Mouse (Mus musculus) embryonic fibroblast, embryonic 13.5 days (primary cell): ENCODE results near the gene Arhgap24. TPM values are rescaled to one million over a fixed set of nuclear protein-coding genes. Genes with fewer than 3 reads are reported as not detected.

Experiments
- H3K27ac ChIP-seq: 2 replicates; pipeline ENCODE4 v1.5.1; 2012; ENCODE audit warnings: low read length, control low read depth, inconsistent platforms; ENCODE audit not compliant: insufficient read depth
- H3K4me1 ChIP-seq: 2 replicates; pipeline ENCODE4 v1.6.1; 2011; ENCODE audit warnings: low read length; ENCODE audit not compliant: control insufficient read depth, insufficient read depth
- H3K4me3 ChIP-seq: 2 replicates; pipeline ENCODE4 v1.5.1; 2011; ENCODE audit warnings: mild to moderate bottlenecking, control low read depth, low read length; ENCODE audit not compliant: insufficient read depth
- CTCF ChIP-seq: IDR thresholded peaks from 2 replicates; pipeline ENCODE4 v1.5.1; 2011; ENCODE audit warnings: mild to moderate bottlenecking, control low read depth, low read length, moderate library complexity, borderline replicate concordance; ENCODE audit not compliant: insufficient read depth
- POLR2A ChIP-seq: IDR thresholded peaks from 2 replicates; pipeline ENCODE4 v1.6.1; 2011; ENCODE audit warnings: low read depth, mild to moderate bottlenecking, control low read depth, low read length, moderate library complexity
- polyA plus RNA-seq: library from polyadenylated mRNA; stranded (reverse); fragments of >200 nt; gene quantifications from 2 replicates; pipeline ENCODE4 v1.2.4, GENCODE M21; 2011; ENCODE audit warnings: low read depth; ENCODE audit not compliant: missing spikeins, insufficient read length

Gene Arhgap24
- polyA plus RNA-seq, 1 experiment, result 27.1 TPM

DNA sequence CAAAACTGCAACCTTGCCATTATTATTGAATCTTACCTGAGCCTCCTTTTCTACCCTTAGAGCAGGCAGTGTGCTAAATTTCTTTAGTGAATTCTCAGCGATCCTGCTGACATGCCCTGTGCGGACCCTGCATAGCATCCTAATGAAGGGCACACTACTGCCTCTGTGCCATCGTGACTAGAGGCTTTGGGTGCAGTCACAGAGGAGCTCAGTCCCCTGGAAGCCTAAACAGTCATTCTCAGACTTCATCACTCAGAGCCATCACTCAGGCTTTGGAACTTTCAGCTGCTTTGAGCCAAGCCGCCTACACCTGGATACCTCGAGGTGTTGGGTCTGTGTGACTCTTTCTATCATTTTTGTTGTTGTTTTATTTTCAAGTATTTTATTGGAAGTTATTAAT lies 269.5 kb downstream of the Arhgap24 start:
- H3K4me3 ChIP-seq, result no peak overlapping the region
- no peak overlapping the region for H3K27ac ChIP-seq
- TF ChIP-seq CTCF (no peak), POLR2A (no peak)
- peaks cover 3% of the 10 kb centered on the region for H3K4me1 ChIP-seq

DNA sequence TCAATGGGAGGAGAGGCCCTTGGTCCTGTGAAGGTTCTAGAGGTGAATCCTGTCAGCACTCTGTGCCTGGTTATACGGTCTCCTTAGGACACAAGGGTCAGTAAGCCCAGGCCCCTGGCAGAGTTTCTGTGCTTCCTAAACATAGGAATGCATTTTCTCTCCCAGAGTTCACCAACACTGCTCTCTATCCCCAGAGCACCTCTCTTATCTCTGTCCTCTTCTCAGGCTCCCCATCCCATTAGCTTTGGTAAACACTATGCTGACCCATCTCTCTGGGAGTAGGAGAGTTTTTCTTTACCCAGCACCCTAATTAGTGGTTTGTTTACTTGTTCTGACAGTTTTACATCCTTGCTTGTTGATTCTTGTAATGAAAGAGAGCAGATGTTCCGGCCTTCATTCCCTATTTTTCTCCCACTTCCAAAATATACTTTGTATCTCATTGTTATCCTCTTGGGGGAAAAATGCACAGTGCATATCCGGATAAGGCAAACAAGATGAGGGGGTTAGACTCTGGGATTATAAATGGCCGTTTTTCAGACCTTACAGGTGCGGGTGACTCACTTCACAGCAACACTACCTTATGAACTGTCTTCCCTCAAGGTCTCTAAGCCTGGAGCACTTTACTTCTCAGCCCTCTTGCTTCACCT lies 270.6 kb downstream of the Arhgap24 start:
- Histone ChIP-seq H3K27ac (no peak overlapping the region), H3K4me1 (peaks cover 3% of the 10 kb centered on the region), H3K4me3 (no peak overlapping the region)
- TF ChIP-seq CTCF (no peak), POLR2A (no peak)

DNA sequence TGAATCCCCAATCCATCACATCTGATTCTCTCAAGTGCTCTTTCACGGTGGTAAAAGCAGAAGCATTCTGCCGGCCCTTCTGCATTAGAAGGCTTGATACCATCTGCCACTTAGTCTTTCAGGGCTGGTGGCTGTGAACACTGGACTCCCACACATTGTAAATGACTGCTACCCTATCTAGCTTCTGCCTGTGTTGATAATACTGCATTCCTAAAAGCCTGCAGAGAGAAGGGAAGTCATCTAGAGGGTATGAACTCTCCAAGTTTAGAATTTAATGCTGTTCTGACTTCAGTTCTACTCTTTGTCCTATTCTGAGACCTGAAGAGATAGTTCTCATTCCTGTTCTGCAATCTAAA lies 271.1 kb downstream of the Arhgap24 start:
- H3K4me1 ChIP-seq, result peaks cover 3% of the 10 kb centered on the region
- no peak overlapping the region for H3K27ac ChIP-seq
- TF ChIP-seq CTCF (no peak), POLR2A (no peak)
- no peak overlapping the region for H3K4me3 ChIP-seq

DNA sequence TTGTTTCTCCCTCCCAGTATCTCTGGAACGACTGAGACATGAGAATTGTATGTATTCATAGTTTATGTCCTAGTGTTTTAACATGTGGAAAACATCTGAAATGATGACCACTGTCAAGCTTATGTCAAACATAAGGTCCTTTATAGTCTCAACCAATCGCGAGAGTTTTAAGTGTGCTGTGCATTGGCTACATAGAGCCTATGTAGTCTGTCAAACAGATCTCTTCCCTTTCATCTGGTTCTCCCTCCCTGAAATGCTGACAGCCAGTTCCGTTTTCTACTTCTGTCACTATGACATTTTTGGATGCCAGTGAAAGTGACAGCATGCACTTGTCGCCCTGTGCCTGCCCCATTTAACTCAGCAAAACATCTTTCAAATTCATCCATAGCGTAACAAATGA lies 275.8 kb downstream of the Arhgap24 start:
- no peak overlapping the region; the same call in none of the 2 replicates for H3K27ac ChIP-seq
- H3K4me3 ChIP-seq, result no peak overlapping the region
- TF ChIP-seq CTCF (no peak), POLR2A (no peak)
- peaks cover 1% of the 10 kb centered on the region for H3K4me1 ChIP-seq

DNA sequence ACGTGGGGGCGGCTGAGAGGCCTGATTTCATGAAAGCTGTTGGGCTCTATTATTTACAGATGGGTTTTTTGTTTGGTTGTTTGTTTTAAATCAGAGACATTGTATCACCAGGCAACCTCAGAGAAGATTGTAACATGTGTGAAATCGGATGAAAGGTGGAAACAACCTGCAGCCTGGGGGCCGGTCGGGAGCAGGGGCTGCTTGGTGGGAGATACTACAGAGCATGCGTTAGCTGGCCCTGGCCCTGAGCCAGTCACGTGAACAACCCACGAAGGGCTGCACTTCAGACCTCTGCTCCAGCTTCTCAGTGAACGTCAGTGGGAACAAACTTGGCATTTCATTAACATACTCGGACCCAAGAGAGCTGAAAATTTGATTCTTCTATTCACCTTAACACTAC lies 284.5 kb downstream of the Arhgap24 start:
- TF ChIP-seq POLR2A (no peak), CTCF (no peak)

DNA sequence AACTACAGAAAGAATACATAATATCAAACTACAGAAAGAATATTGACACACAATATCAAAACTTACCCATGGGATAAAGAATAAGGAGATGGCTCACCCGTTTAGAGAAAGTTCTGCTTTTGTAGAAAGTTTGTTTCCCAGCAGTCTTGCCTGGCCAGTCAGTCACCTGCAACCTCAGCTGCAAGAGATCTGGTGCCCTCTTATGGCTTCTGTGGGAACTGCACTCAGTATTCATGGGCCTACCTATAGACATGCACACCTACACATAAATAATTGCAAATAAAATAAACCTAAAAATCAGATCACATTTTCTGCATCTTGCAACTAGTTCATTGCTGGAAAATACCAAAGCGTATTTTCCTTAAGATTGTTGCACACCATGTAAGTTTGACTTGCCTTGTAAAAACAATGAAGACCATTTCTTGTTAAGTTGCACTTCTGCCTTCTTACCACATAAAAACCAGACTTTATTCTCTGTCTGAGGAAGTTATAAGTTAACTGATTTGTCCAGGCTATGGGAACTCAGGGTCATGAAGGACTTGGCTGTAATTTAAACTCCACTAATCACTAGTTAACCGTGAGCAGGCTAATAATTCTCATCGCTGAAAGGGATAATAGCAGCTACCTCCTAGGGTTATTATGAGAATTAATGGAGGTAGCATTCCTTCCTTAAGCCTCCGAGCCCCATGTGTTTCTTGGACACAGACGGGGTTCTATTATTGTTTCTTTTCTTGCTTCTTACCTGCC lies 285.3 kb downstream of the Arhgap24 start:
- H3K4me1 ChIP-seq, result peaks cover 7% of the 10 kb centered on the region; the same call in 1 of the 2 replicates
- H3K27ac ChIP-seq, result no peak overlapping the region
- TF ChIP-seq POLR2A, result no peak
- TF ChIP-seq CTCF, result peak; percentile 35; the same call in 1 of the 2 replicates
- no peak overlapping the region for H3K4me3 ChIP-seq

More for the DNA sequence above, 284.5 kb downstream of the Arhgap24 start:
- H3K27ac ChIP-seq, result no peak overlapping the region
- no peak overlapping the region for H3K4me3 ChIP-seq
- peaks cover 7% of the 10 kb centered on the region; the same call in 1 of the 2 replicates for H3K4me1 ChIP-seq

DNA sequence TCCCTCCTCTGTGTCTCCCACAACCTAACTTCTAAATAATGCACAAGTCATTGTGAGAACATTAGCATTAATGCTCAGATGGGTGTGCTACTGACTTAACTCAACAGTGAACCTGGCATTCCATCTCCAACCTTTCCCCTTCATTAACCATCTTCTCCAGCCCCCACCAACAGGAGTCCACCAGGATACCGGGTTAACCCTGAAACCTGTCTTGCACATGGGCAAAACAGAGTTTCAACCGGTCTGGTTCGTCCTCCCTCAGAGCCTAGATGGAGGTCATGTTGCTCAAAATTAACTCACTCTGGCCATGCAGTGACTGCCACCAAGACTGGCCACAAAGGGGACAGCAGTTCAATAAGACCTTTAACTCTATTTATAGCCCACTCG lies 285.9 kb downstream of the Arhgap24 start:
- no peak overlapping the region for H3K27ac ChIP-seq

DNA sequence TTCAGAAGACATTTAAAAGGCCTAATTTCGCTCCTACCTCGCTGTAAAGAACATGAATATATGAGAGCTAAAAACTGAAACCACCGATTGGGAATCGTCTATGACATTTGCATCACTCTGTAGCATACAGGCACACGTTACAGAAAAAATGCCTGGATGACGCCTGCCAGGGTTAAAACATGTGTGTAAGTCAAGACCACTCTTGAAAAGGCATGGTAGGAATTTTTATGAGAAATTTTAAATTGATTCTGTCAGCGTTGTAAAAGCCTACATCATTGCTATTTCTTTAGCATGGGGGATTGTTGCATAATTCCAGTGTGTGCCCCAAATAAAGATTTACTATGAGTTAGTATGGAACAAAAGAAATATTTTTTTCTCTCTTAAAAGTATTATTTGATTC lies 286.6 kb downstream of the Arhgap24 start:
- TF ChIP-seq POLR2A, result no peak
- no peak for TF ChIP-seq CTCF
- H3K4me3 ChIP-seq, result no peak overlapping the region
- H3K4me1 ChIP-seq, result peaks cover 7% of the 10 kb centered on the region; the same call in 1 of the 2 replicates
- 0 out of 2 replicates have a peak overlapping the region, but pooled peaks have one; percentile 0 for H3K27ac ChIP-seq

More for the DNA sequence above, 285.9 kb downstream of the Arhgap24 start:
- TF ChIP-seq CTCF, result no peak
- peaks cover 7% of the 10 kb centered on the region; the same call in 1 of the 2 replicates for H3K4me1 ChIP-seq
- no peak overlapping the region for H3K4me3 ChIP-seq

DNA sequence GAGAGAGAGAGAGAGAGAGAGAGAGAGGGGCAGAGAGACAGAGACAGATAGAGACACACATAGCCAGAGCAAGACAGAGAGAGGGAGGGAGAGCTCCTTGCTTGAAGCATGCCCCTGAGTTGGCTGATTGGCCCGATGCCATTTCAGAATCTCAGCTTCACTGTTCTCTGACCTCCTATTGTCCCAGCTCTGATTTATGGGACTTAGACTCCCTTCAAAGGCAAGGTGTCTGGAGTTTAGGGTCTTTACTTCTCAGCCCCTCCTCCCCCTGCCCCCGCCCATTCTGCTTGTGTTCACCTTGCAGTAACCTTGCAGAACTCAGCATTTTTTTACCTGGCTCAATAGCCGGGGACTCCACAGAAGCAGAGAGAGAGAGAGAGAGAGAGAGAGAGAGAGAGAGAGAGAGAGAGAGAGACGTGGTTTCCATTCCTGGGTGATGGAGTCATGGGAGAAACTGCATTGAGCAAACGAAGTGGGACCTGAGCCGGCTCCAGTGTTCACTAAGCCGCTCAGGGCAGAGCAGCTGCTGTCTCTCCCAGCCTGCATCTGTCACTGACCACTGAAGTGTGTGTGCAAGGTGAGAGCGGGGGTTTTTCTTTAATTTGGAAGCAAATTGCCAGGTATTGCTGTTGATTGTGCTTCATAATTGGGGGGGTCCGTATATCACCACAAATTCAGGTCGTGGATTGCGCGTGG lies 287.3 kb downstream of the Arhgap24 start:
- TF ChIP-seq CTCF (no peak), POLR2A (no peak)
- H3K4me3 ChIP-seq, result no peak overlapping the region
- peaks cover 11% of the 10 kb centered on the region; the same call in 1 of the 2 replicates for H3K4me1 ChIP-seq
- 0 out of 2 replicates have a peak overlapping the region, but pooled peaks have one; percentile 7 for H3K27ac ChIP-seq

DNA sequence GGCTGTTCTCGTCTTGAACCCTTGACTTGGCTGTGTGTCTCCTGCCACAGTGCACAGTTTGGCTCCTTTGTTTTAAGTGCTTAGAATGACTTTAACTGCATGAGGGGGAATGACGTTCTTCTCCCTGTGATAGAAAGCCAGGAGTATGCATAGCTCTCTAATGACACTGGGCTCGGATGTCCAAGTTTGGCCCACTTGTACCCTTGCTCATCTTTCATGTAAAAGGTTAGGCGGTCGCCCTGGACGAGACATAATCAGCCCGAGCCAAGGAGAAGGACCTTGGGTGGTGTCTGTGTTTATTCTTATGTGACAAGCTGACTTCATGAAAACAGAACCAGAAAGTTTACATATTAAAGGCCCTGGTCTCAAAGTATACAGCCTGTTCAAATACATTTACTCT lies 289.4 kb downstream of the Arhgap24 start:
- Histone ChIP-seq H3K4me1 (peaks cover 11% of the 10 kb centered on the region), H3K4me3 (no peak overlapping the region), H3K27ac (no peak overlapping the region)
- TF ChIP-seq CTCF (no peak), POLR2A (no peak)
